Mouse (Mus musculus) lung, adult 2 months (tissue): ENCODE results near the gene Acaa1b.

ENCODE experiments used
- CTCF ChIP-seq: fragments of 200-500 bp; IDR thresholded peaks from 2 replicates; pipeline ENCODE4 v1.5.1; 2011; ENCODE audit warnings: mild to moderate bottlenecking, low read length, control low read depth; ENCODE audit not compliant: insufficient read depth
- POLR2A ChIP-seq: fragments of 200-500 bp; IDR thresholded peaks from 2 replicates; pipeline ENCODE4 v1.6.1; 2011; ENCODE audit warnings: low read depth, mild to moderate bottlenecking, control low read depth, low read length, borderline replicate concordance; ENCODE audit errors: extremely low read depth

- TF ChIP-seq POLR2A (no peak), CTCF (no peak)
Observed at GRCm38 (mm10) chr9:119120168-119120560, 36.7 kb downstream of the Acaa1b start.
